Mouse (Mus musculus) c-Kit-negative CD71-positive TER-119-positive erythroid progenitor cells, embryonic 14.5 days (primary cell): ENCODE measurements around the gene Chmp2a.
A peak's percentile ranks its signal among the peaks of the same experiment; 100 is the strongest.

Experiments
- DNase-seq: peaks from one replicate; pipeline ENCODE4 v3.0.0-alpha.2; 2013; ENCODE audit warnings: low read depth, low spot score

Gene Chmp2a

GRCm38 (mm10) chr7:13035211-13035855, 726 bp upstream of the Chmp2a start:
- DNase-seq, result no peak

DNA sequence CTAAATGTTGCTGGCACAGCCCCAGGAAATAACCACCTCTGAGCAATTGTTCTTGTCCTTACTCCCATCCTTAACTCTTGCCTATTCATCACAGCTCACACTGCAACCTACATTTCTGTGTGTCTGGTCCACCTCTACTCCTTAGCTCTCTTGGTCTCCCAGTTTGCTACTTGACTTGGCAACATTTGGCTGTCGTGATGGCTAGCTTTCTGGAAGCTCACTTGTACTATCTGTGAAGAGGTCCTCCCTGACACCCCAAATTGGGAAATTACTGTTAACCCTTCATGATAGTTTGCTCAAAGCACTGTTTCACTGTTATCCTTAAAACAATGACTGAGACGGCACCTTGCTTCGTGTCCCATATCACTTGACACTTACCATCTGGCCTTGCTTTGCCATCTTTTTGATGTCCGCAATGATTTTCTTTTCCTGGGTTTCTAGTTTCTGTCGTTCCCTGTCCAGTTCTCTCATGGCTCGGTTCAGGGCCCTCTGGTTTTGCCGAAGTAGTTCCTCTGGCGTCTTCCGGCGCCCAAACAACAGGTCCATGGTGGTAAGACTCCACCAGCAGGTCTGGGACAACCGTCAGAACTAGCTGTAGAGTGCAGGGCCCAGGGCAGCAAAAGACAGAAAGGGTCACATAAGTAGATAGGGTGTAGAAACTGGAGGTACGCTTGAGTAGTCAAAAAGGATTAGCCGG, 1.0 kb downstream of the Chmp2a start:
- DNase-seq, result no peak

- DNase-seq, result no peak
Measured at GRCm38 (mm10) chr7:13032541-13032940, 2.1 kb downstream of the Chmp2a start.

DNA sequence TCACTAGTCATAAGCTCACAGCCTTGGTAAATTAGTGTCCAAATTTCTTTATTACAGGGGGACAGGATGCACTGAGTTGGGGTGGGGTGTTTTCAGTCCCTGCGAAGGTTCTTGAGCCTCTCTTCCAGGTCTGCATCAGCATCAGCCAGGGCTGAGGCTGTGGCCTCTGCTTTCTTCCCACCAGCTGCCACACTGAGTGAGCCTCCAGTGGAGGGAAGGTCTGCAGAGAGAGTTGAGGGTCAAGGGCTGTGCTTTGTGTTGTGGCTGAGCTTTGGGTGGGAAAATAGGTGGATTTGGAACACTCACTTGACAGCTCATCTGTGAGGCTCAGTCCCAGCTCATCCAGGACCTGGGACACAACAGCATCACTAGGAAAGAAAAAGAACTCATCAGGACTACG, 2.6 kb downstream of the Chmp2a start:
- DNase-seq, result no peak

- DNase-seq, result no peak
Measured at GRCm38 (mm10) chr7:13031069-13031468, 3.5 kb downstream of the Chmp2a start.

- no peak for DNase-seq
Measured at GRCm38 (mm10) chr7:13028986-13029385, 5.6 kb downstream of the Chmp2a start.

DNA sequence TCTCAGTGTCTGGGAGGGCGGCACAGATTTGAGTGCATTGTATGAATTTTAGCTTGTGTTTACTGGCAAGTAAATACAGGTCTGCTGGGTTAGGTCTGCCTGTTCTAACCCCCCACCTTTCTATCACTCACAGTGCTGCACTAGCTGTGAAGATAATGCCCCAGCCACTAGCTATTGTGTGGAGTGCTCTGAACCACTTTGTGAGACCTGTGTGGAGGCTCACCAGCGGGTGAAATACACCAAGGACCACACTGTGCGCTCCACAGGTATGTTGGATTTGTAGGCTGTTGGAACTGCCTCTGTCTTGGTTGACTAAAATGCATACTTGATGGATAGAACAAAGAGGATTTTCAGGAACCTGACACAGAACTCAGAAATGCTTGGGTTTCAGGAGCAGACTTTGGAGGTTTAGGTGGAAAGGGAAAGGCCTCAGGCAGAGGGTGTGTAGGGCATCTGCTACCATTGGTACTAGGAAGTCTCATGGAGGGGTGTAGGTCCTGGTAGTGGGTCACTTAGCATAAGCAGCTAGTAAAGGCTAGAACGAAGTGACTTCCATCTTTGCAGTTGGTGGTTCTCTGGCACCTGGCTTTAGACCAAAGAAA, 9.0 kb downstream of the Chmp2a start:
- DNase-seq, result no peak

- no peak for DNase-seq
Measured at GRCm38 (mm10) chr7:13024805-13025204, 9.8 kb downstream of the Chmp2a start.

DNA sequence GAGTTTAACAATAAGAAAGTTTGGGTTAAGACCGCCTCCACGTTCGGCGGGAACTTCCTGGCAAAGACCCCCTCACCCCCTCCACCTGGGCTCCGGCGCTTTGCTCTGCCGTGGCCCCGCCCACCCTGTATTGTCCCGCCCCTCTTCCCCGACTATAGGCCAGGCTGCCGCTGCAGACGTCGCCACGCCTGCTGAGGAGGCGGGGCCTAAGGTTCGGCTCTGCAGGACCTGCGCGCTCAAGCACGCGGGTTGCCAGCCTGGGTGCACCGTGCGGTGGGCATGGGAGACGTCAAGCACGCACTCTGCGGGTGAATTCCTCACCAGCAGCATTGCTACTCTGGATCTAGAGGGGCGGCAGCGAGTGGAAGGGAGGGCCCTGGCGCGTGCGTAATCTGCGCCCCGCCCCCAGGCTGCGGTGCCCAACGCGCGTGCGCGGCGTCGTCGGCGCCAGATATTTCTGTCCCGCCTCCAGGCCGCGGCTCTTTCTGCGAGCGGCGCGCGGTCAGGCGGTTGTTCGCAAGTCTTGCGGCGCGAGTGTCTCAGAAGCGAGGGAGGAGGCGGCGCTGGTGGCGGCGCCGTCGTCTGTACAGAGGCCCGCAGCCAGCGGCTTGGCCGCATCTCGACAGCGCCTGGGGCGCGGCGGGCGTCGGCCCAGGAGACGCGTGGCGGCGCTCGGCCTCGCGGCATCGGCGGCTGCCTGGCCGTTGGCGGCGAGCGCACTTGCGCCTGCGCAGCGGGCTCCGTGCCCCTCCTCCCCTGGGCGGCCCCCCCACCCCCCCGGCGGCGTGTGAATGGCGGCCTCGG, 10.5 kb downstream of the Chmp2a start:
- peak; percentile 88 for DNase-seq

- DNase-seq, result no peak
Measured at GRCm38 (mm10) chr7:13022773-13023535, 11.7 kb downstream of the Chmp2a start.

GRCm38 (mm10) chr7:13015217-13015616, 19.4 kb downstream of the Chmp2a start:
- no peak for DNase-seq

DNA sequence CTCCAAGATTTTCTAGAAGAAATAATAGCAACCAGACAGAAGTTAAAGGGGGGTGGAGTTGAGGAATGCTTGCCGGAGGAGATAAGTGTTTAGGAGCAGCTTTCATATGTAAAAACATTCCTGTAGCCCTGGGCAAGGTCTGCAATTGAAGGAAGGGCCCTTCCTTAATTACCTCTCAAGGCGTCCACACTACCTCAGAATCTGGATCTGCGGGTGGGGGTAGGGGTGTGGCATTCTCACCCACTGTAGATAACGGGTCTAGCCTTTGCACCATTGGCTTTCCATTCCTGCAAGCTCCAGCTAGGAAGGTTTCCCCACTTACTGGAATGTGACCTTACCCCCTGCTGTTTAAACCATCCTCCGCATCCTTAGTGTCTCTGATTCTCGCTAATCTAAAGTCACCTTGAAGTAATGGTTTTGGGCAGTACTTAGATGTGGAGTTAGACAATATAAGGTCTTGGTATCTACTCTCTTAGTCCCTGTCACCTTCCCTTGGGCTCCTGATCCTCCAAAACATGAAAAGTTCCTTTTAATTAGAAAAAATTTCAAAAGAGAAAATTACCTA, 20.2 kb downstream of the Chmp2a start:
- DNase-seq, result no peak

GRCm38 (mm10) chr7:13013671-13014070, 20.9 kb downstream of the Chmp2a start:
- DNase-seq, result no peak

DNA sequence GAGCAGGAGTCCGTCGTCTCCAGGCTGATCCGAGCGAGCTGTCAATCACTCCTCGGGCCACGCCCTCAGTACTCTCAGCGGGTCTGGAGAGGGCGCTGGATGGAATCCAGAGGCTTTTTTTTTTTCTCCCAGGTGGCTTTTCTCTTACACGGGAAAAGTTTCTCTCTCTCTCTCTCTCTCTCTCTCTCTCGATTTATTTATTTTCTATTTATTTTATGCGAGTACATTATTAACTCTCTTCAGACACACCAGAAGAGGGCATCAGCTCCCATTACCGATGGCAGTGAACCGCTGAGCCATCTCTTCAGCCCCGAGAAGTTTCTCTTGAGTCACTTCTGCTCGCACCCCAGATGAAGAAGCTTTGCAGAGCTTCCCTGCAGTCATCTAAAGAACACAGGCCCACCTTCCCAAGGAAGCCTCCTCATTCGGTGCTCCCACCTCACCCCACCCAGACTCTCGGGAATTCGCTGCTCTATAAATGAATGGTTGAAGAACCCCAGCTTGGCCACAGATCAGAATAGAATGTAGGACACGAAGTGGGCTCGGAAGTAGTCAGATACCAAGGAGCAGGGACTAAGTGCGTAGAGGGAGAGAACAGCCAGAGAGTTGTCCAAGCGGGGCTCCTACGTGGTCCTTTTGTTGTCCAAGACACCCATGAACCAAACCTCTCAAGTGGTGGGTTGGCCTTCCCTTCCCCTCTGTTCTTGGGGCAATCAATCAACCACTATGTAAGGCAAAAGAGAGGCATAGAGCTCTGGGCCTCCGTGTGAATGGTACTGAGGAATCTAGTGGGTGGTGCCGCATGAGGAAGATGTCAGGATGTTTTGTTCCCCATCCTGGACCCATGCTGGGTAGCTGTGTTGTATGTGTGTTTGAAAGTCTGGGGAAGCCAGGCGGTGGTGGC, 24.4 kb downstream of the Chmp2a start, which contains the start of gene Zbtb45:
Gene Zbtb45, minus strand, starts transcription at position 30 of the 904 bp plus-strand sequence.
- no peak for DNase-seq

- DNase-seq, result peak; percentile 78
Measured at GRCm38 (mm10) chr7:13009143-13010004, 25.2 kb downstream of the Chmp2a start.

DNA sequence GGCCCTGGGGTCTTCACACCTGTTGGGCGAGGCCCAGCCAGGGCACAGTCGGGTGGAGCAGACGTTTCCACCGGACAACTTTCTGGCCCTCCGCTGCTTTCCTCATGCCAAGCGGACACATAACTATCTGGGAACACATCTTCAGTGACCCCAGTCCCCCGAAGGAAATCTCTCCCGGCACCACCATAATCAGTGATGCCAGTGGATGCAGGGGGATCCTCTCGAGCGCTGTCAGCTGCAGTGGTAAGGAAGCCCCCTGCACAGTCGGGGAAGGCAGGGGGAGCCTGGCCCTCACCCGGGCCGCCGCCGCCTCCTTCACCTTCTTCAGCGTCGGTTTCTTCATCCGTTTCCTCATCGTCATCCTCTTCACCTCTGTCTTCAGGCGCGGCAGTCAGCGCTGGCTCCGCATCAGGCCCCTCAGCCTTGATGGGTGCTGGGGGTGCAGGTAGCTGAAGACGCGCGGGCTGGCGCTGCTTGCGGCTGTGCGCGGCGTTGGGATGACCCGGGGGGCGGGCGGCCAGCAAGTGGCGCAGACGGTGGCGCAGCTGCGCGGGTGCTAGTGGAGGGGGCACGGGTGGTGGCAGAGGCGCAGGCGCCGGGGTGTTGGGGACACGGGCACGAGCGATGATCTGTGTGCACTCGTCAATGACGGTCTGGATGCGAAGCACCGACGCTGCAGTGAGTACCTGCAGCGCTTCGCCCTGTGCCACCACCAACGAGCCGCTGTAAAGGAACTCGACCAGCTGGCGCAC, 27.1 kb downstream of the Chmp2a start:
- no peak for DNase-seq

GRCm38 (mm10) chr7:13006531-13006930, 28.1 kb downstream of the Chmp2a start:
- no peak for DNase-seq

- no peak for DNase-seq
Measured at GRCm38 (mm10) chr7:13006011-13006410, 28.6 kb downstream of the Chmp2a start.
